Mouse (Mus musculus): ENCODE data around the gene Bmp7.

Gene Bmp7

GRCm38 (mm10) chr2:172939639-172940002 is 500 bp downstream of the Bmp7 start:
- no peak for DNase-seq

DNA sequence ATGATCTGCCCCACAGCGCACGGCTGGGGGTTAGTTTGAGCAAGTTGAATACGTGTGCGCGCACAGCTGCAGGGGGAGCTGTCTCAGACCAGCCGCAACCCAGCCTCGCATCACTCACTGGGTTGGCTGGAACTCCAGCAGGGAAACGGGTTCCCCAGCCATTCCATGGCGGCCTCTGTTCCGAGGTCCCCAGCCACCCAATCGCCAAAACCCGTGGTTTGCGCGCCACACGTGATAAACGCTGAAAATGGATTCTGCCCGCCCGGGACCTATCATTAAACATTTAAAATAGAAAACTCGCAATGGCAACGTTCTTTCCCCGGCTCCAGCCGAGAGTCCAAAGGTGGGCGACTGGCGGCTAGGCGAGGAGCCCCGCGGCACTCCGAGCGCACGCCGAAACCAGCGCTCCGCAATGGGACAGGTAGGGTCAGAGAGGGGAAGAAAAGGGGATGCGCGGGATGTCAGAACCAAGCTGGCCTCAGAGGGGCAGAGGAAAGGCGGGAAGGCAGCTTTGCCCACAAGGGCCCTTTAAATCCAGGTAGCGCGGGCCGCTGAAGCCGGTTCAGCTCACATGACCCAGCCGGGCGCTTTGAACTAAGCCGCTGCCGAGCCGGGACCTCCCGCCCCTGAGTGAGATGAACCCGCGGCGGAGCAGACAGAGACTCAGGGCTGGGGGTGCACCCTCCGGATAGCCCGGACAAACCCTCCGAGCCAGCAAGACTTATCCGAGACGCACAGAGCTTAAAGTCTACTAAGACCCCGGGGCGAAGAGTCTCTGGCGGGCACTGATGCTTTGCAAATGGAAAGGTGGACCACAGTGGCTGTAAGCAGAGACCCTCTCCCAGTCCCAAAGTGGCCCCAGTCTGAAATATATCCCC is 1.1 kb downstream of the Bmp7 start:
- DNase-seq, result no peak

GRCm38 (mm10) chr2:172937326-172938190 is 2.6 kb downstream of the Bmp7 start:
- no peak for DNase-seq

GRCm38 (mm10) chr2:172936844-172937243 is 3.3 kb downstream of the Bmp7 start:
- no peak for DNase-seq

DNA sequence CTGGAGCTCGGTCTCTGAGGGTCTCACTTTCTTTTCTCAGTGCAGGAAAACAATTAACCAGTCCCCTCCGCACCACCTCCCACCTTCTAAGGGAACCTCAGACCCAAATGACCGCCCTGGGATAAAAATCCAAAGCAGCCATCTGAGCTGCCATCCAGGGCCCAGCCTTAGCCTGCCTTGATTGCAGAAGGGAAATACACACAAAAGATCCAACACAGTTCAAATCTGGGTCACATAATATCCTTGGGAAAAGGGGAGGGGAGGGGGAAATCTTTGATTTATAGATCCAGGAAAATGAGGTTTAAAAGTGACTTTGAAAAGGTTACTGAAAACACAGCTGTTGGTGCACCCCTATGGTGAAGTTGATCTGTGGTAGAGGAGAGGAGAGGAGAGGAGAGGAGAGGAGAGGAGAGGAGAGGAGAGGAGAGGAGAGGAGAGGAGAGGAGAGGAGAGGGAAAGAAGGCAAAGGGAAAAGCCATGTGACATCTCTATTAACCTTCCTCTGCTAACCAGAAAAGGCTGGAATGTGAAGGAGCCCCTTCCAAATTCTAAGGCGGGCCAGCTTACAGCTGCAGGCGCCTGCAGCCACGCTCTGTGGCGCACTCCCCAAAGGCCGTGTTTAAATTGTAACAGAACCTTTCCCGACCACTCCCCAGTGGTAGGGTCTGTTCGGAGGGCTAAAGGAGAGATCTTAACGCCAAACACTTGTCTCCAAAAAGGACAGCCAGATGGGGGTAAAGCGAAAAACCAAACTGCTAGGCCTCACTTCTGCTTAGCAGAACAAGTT is 4.2 kb downstream of the Bmp7 start:
- DNase-seq, result no peak

GRCm38 (mm10) chr2:172934891-172935740 is 5.0 kb downstream of the Bmp7 start:
- DNase-seq, result no peak

DNA sequence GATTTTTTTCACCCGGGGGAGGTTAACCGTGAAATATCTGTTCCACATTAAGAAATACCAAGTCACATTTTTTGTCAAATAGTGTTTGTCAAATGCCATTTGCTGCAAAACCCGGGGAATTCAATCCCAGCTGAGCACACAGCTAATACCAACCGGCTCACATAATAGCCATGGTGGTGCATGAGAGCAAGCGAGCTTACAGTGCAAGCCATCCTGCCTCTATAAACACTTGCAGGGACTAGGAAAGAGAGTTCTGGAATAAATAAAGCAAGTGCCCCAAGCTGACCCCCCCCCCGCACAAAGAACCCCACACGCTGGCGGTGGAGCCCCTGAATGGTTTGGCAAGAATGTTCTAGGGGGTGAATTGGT is 5.7 kb downstream of the Bmp7 start:
- no peak for DNase-seq

- no peak for DNase-seq
These were observed 6.3 kb downstream of the Bmp7 start for GRCm38 (mm10) chr2:172933631-172934419.

GRCm38 (mm10) chr2:172931137-172931898 is 8.8 kb downstream of the Bmp7 start:
- no peak for DNase-seq

DNA sequence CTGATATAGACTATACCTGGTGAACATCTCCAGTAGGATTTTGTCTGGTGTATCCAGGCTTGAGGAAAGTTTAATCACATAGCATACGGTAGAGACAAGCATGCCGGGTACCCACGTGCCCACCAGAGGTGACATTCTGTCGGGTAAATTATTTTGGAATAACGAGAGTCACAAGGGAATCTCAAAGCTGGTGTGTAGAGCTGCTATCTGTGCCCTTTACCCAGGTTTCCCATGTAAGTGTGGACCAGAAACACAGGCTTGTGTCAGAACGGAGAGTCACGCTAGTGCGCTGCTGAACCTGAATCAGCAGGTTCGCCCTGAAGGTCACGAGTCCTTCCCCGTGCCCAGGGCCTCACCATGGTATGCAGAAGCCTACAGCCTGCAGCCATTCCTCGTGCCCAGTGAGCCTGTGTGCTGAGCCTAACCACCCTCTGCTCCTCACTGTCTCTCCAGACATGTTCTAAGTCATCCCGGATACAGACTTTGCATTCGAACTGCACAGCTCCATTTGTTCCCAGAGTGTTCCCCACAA is 10.2 kb downstream of the Bmp7 start:
- no peak for DNase-seq

DNA sequence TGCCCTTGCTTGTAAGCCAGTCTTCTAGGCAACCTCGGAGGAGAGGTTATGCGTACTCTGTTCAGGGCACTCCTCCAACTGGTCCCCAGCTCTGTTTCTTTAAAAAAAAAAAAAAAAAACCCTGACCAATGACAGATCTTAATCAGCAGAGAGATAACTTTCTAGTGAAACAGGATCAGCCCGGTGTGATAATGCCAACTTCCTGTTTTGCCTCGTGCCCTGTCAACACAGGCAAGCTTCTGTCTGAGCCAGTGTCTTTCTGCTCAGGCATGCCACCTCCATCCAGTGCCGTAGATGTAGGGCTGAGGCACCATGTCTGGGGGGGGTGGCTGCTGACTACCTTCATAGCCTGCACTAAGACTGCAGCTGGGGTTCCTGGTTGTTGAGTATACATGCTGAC is 12.5 kb downstream of the Bmp7 start:
- no peak for DNase-seq

DNA sequence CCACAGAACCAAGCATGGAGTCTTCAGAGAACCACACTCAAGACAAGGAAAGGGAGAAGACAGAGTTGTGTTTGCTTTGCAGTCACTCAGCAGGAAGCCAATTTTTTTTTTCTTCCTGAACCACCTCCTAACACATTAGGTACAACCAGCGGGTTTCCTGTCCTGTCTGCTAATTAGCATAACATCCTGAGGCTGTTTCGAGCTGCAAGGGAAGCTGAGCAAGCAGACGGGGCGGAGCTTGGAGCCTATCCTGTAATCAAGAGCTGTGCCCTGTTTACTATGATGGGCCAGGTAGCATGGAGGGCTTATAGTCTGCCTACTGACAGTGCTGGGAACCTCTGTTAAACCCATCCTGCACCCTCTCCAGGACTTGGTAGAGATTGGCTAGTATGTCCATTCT is 13.8 kb downstream of the Bmp7 start:
- no peak for DNase-seq

DNA sequence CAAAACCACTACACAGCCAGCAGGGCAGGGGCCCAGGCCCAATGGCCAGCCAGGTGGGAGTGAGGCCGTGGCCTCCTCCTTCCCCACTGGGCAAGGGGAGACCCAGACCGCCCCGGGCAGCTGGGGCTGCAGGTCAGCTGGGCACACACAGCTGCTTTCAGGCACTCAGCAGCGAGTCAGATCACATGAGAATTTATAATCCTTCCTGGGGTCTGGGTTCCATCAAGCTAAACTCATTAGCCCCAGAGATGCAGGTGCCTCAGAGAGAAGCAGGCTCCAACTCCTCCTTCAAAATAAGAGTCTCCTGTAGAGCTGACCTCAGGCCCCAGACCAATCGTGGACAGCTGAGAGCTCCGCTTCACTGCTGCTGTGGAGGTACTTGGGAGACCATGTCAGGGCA is 15.2 kb downstream of the Bmp7 start:
- no peak for DNase-seq

DNA sequence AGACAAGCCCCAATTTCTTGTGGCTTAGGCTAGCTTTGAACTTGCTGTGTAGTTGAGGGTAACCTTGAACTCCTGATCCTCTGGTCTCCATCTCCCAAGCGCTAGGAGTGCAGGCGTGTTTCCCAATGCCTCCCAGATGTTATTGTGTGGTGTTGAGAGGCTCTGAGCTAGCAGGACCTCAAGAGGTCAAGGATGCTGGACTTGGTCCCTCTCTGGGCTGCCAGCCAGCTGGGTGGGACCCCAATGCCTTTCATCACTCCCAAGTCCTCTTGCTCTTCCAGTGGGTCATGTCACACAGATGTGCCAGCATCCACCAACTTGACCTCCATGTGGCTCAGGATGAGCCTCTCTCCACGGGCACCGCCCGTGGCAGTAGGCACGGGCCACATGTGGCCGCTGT is 16.9 kb downstream of the Bmp7 start:
- DNase-seq, result no peak

- no peak for DNase-seq
These were observed 17.5 kb downstream of the Bmp7 start for GRCm38 (mm10) chr2:172922597-172922996.

DNA sequence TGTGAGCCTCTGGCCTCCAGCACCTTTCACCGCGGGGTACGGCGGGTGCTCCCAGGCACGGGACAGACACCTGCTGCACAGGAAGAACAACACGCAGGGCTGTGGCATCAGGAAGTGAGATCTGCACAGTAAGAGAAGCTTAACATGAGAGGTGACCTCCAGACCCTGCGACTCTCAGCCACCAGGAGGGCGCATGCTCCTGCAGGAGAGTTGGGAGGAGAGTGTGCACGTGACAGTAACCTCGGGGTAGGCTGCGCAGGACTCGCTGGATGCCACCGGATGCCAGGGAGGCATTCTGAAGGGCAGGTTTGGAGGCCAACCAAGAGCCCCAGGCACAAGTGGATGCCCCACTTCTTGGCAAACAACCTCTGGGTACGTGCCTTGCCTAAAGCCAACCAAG is 26.1 kb downstream of the Bmp7 start:
- DNase-seq, result no peak

DNA sequence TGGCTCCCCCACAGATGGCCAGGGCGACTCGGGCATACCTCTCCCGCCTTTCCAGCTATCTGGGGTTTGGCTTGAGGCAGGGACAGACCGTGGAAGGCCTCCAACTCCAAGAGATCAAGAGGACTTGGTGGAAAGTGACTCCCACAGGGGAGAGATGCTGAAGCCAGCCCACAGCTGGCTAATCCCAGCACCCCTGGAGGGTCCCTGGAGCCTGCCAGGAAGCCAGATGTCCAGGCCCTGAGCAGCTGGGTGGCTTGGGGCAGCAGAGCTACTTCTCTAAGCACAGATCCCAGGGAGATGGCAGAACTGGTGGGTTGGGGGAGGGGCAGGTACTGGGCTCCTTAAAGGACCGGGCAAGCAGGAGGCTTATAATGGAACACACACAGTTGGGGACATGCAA is 28.4 kb downstream of the Bmp7 start:
- DNase-seq, result no peak

- no peak for DNase-seq
These were observed 29.0 kb downstream of the Bmp7 start for GRCm38 (mm10) chr2:172911157-172911556.

- no peak for DNase-seq
These were observed 30.7 kb downstream of the Bmp7 start for GRCm38 (mm10) chr2:172909463-172909862.

DNA sequence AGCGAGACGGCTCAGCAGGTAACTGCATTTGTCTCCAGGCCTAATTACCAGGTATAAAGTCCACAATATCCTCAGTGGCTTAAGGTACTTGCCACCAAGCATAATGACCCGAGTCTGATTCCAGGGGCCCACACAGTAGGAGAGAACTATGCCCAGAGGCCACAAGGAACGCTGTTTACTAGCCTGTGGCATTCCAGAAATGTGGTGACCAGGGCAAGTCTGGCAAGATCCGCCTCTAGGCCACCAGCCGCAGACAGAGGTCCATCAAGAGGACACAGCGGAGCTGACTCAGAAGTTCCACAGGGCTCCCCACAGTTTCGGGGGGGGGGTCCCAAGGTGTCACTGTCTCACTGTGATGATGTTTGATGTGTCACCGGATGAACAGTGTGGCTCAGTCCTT is 34.0 kb downstream of the Bmp7 start:
- DNase-seq, result no peak

GRCm38 (mm10) chr2:172905057-172905456 is 35.1 kb downstream of the Bmp7 start:
- DNase-seq, result no peak
